Mouse (Mus musculus) lung, postnatal 25 days (tissue): ENCODE data around the gene Kcnma1.

Experiments
- DNase-seq: peaks from one replicate; pipeline ENCODE4 v3.0.0; 2022; ENCODE audit warnings: low spot score

The Kcnma1 gene

GRCm38 (mm10) chr14:23290634-23291033 lies 723.7 kb downstream of the Kcnma1 start:
- DNase-seq = no peak

GRCm38 (mm10) chr14:23266554-23267309 lies 747.6 kb downstream of the Kcnma1 start:
- DNase-seq = no peak

GRCm38 (mm10) chr14:23253154-23253553 lies 761.1 kb downstream of the Kcnma1 start:
- DNase-seq = no peak

- no peak for DNase-seq
These were observed 769.8 kb downstream of the Kcnma1 start for GRCm38 (mm10) chr14:23244446-23244845.

GRCm38 (mm10) chr14:23243857-23244256 lies 770.4 kb downstream of the Kcnma1 start:
- no peak for DNase-seq
